Mouse (Mus musculus) adrenal gland, postnatal 4 days (tissue): ENCODE data around the gene Dact2. TPM values are rescaled to one million over a fixed set of nuclear protein-coding genes. Genes with fewer than 3 reads are reported as not detected.

Experiments used
- DNase-seq, 2 experiments: peaks; one replicate each; pipeline ENCODE4 v3.0.0; 2021 to 2022; ENCODE audit warnings: low spot score in 2 of 2, mixed read lengths in 2 of 2
- long read RNA-seq, 2 experiments: library from polyadenylated mRNA; stranded (forward); transcript quantifications; one replicate each; pipeline ENCODE4 v2.0.0; 2021
- total RNA-seq, 2 experiments: library from RNA; stranded (reverse); gene quantifications; 2 replicates each; pipeline ENCODE4 v1.2.3; 2021

Gene Dact2
- total RNA-seq = 1 to 10 TPM; 2.4 to 9.2 TPM
- long read RNA-seq, experiment 1, partial matches to known transcripts = 1 of 3 reads
- long read RNA-seq, experiment 1, other reads (novel, unspliced or antisense) = 2 of 3 reads
- long read RNA-seq, experiment 2, partial matches to known transcripts = 0 of 3 reads
- long read RNA-seq, experiment 2, other reads (novel, unspliced or antisense) = 3 of 3 reads

DNA sequence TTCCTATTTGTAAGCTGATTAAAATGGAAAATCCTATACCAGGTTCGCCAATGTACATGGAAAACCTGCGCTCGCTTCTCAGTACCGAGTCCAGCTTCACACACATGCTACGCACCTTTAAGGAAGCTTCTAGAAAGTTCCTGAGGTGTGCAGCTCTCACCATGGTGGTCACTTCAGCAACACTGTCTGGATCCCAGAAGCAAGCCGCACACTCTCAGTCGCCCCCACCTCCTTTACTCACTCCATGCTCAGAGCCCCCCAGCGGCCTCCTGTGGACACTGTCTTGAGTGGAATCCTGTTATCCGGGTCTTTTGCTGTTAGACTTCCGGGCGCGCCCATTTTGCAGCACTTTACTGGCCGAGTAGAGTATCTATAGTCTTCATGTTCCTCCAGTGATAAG, at the start of gene Dact2:
Dact2 (minus strand) TSS at position 244 of the 400 bp plus-strand sequence.
- no peak for DNase-seq

DNA sequence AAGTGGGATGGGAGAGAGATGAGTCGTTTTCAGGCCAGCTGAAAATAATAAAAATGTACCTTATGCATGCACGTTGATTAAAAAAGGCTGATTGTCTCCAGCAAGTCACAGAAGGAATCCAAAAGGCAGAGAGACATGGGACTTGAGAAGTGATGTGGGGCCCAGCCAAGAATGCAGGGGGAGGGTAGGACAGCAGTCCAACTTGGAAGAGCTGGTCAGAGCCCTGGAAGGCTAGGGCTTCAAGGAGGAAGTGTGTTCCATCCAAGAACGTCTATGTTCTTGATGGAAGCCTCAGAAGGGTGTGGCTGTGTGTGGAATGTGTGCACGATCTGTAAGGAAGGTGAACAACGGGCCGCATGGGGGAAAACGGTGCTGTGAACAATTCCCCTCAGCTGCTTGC, 48.4 kb upstream of the Dact2 start:
- no peak for DNase-seq

GRCm38 (mm10) chr17:14250401-14250800, 46.3 kb upstream of the Dact2 start:
- no peak for DNase-seq

DNA sequence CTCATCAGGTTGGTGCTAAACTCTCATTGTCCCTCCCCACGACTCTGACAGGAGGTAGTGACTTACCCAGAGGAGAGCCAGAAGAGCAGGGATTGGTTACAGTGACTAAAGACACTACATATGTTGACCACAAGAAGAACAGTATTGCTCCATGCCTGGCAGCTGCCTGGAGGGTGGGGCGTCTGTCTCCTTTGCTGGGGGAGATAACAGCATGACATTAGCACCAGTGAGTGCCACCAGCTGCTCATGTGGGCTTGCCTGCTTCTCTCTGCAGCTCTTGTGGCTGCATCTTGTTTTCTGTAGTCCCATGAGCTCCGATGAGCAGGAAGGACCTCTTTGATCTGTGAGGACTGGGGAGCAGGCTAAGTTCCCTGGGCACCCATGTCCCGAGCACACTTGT, 45.5 kb upstream of the Dact2 start:
- DNase-seq = no peak

DNA sequence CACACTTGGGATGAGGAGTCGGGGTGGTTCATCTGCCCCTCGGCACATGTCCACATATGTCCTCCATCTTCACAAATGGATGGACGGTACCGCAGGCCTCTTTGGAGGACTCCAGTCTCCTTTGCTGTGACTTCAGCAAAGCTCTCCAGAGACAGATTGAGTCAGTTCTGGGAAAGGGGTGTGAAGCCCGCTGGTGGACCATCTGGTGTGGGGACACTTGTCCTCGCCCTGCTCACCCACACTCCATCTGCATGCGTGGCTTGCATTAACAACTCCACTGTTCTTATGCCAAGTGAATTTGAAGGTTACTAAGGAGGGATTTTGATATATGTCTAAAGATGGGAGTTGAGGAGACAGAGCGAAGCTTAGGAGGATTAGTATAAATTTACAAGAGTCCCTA, 43.8 kb upstream of the Dact2 start:
- DNase-seq = no peak

- DNase-seq = no peak
Observed at GRCm38 (mm10) chr17:14246266-14246665, 42.2 kb upstream of the Dact2 start.

- no peak for DNase-seq
Observed at GRCm38 (mm10) chr17:14244195-14244965, 40.3 kb upstream of the Dact2 start.

DNA sequence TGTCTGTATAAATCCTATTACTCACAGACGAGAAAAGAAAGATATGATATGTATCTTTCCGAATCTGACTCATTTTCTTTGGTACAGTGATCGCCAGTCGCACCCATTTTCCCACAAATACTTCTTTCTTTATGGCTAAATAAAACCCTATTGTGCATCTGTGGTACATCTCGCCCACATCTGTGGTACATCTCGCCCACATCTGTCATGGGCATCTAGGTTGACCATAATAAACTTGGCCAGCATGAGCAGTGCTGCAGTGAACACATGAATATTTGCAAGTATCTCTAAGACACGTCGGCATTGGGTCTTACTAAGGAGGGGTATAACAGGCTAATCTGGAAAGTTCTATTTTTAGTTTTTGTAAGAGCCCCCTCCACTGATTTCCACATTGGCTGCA, 38.5 kb upstream of the Dact2 start:
- DNase-seq = no peak

DNA sequence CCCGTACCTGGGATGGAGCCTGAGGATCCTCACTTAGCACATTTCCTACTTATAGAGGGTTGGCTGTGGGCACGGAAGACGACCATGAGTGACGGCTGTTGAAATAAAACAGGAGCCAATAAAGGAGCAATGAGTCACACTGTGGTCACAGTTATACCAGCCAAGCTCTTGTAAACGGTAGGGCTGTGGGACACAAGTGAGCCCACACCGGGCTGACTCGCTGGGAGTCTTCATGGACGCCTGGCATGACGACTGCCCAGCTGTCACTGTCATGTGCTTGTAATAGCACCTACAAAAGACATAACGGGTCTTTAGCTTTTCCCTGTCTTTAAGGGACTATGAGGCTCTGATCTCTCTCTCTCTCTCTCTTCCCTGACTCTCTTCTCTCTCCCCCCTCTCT, 35.9 kb upstream of the Dact2 start:
- DNase-seq = no peak

GRCm38 (mm10) chr17:14237134-14237533, 33.0 kb upstream of the Dact2 start:
- DNase-seq = no peak

DNA sequence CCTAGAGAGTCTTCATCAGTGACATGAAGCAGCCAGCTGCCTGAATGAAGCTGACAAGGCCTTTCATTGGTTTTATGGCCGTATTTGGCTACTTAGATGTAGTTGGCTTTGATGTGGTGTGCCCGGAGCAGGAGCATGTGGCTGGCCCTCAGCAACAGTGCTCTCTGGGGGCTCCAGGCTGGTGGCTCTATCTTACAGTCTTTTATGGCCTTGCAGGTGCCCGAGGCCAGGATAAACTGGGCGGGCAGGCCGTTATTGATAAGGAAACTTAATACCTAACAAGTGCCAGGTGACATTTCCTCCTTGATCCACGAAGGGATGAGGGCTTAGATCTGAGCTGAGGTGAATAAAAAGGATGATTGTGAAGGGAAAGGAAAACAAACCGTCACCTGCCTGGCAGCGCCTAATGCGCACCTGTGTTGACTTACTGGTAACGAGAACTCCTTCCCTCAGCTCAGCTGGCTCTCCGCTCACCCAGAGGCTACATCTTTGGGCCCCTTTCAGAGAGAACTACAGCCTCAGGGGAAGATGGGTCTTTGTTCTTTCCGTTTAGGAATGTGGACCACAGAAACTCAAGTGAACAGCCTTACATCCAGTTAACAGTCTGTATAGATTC, 30.8 kb upstream of the Dact2 start:
- DNase-seq = no peak

- DNase-seq = no peak
Observed at GRCm38 (mm10) chr17:14233658-14234057, 29.6 kb upstream of the Dact2 start.

- peak; percentile 44 to 46 for DNase-seq
Observed at GRCm38 (mm10) chr17:14232629-14233028, 28.5 kb upstream of the Dact2 start.

- DNase-seq = no peak
Observed at GRCm38 (mm10) chr17:14230698-14231430, 26.8 kb upstream of the Dact2 start.

DNA sequence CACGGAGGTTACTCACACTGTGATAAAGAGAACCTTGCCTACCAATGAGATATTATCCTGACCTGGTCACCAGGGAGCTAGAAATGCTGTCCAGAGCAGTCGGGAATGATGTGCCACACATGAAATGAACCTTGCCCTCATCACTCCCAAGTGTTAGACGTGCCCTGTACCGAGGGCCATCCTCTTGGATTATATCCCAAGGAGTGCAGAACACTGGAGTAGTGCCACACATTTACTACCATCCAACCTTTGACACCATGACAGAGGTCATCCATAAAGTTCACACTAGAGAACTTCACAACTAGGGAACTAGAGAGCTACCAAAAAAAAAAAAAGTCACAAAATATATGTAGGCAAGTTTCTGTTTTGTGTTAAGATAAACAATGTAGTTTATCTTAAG, 24.3 kb upstream of the Dact2 start:
- no peak for DNase-seq

DNA sequence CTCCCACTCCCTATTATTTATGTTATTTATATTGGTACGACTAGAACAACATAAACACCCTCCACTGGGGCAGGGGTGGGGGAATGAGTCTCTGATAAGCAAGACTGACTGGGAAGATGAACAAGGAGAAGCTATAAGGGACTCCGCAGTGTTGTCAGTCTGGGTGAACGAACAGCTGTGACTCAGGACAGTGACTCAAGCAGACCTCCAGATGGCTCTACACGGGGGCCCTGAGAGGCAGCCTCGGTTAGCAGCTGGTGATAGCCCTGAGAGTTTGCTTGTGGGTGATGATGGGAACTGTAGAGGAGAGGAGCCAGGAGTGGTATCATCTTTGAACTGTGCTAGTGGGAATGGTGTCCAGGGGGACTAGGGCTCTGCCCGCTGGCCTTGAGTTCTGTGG, 23.5 kb upstream of the Dact2 start:
- no peak for DNase-seq

DNA sequence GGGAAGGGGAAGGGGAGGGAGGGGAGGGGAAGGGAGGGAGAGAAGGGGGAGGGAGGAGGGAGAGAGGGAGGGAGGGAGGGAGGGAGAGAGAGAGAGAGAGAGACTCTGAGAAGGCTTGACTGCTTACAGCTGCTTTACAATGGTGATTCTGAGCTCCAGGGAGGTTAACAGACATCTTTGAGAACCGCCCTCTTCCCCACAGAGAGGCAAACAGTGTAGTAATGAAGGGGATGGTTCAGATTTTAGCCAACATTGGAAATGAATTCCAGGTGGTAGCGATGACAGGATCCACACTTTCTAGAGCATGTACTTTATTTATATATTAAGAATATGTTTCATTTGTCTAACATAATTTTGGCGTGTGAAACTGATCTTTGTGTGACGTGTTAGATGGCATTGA, 22.7 kb upstream of the Dact2 start:
- no peak for DNase-seq

- DNase-seq = no peak
Observed at GRCm38 (mm10) chr17:14225982-14226652, 22.0 kb upstream of the Dact2 start.

GRCm38 (mm10) chr17:14221893-14222615, 17.9 kb upstream of the Dact2 start:
- no peak for DNase-seq

GRCm38 (mm10) chr17:14220606-14221202, 16.6 kb upstream of the Dact2 start:
- DNase-seq = peak in 1 of 2 experiments; percentile 19
